Mouse (Mus musculus) c-Kit-negative CD71-positive TER-119-positive erythroid progenitor cells, embryonic 14.5 days (primary cell): Measurements from ENCODE around the gene Gtf2a1l.

Source experiments
- DNase-seq: peaks from one replicate; pipeline ENCODE4 v3.0.0-alpha.2; 2013; ENCODE audit warnings: low read depth, low spot score

Gene Gtf2a1l

DNA sequence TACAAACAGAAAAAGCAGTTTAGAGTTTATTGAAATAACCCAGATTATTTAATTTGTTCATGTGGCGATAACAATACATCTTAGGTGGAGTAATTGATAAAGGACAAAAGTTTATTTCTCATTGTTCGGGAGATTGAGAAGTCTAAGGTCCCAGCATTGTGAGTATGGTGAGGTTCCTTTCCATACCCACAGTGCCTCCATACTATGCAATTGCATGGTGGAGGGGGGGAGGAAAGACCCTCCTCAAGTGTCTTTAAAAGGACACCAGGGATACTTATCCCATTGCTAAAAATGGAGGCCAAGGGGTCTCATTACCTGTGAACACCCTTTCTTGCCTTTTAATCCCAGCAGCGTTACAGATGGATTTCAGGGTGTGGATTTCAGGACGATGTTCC, 15.1 kb upstream of the Gtf2a1l start:
- no peak for DNase-seq

GRCm38 (mm10) chr17:88658510-88658909, 9.9 kb upstream of the Gtf2a1l start:
- DNase-seq: no peak

- no peak for DNase-seq
Observed at GRCm38 (mm10) chr17:88666076-88666475, 2.4 kb upstream of the Gtf2a1l start.

DNA sequence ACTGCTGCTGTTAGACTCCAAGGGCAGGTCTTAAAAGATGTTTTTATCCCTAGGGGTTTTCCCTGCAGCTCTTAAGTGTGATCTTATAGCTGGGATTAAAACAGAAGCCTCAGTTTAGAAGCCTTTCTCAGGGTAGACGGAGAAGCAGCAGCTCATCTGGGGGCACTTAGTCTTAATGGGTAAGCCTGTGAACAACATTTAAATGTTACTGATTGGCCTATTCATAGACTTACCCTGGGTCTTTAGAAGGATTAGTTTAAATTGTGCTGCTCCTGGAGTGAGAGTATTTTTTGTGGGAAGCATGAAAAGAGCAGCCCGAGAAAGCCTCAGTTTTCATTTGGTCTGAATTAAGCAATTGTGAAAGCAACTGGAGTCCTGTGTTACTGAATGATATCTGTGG, 1.5 kb downstream of the Gtf2a1l start:
- no peak for DNase-seq

GRCm38 (mm10) chr17:88670800-88671199, 2.3 kb downstream of the Gtf2a1l start:
- no peak for DNase-seq

DNA sequence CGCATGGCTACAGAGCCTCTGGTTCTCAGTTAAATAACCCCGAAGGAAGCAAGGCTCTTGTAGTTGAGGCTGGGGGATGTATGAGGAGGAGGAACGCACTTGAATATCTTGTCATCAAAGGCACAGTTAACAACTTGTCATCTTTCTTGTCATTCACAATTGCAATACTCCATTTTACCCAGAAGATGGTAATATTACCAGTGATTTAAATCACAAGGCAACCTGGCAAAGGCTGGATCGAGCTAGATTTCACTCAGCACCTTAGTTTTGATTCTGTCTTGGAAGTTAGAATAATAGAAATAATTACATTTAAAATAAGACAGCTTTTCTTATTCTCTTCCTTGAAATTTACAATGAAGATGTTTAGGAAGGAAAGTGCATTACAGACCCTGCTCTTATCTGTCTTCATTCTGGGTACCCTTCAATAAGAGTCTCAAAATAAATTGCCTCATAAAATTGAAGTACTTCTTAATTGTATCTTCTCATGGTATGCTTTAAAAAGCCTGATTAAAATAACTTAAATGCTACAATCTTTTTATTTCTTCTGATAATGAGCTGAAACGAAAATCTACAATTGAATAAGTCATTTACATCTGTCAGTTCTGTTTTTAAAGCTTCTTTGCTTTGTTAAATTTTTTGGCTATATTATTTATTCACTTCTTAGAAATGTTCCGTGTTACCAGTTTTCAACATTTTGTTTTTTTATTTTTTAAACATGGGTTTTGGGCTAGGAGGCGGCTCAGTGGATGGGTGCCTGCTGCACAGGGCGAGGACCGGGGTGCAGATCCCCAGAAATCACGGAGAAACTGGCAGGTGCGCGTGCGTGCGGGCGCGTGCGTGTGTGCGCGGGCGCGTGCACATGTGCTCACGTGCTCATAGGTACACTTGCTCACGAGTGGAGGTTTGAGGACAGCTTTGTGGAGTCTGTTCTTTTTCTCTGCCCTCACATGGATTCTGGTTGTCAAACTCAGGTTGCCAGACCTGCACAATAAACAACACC, 7.2 kb downstream of the Gtf2a1l start:
- no peak for DNase-seq

DNA sequence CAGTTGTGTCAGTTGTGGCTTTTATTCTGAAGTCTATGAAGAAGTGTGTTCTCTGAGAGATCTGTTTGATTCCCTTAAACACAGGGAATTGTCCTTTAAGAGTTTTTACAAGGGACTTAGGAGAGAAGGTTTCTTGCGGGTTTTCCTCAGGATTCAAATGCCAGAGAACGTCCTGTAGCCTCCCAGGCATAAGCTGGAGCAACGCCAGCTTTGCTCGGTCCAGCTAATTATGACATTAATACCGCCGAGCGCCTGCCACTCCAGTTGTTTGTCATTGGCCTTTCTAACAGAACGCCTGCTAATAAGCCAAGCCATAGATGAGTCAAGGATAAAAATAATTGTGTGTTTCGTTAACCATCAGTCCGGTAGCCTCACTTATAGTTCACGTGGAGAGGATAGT, 19.8 kb downstream of the Gtf2a1l start:
- DNase-seq: no peak

DNA sequence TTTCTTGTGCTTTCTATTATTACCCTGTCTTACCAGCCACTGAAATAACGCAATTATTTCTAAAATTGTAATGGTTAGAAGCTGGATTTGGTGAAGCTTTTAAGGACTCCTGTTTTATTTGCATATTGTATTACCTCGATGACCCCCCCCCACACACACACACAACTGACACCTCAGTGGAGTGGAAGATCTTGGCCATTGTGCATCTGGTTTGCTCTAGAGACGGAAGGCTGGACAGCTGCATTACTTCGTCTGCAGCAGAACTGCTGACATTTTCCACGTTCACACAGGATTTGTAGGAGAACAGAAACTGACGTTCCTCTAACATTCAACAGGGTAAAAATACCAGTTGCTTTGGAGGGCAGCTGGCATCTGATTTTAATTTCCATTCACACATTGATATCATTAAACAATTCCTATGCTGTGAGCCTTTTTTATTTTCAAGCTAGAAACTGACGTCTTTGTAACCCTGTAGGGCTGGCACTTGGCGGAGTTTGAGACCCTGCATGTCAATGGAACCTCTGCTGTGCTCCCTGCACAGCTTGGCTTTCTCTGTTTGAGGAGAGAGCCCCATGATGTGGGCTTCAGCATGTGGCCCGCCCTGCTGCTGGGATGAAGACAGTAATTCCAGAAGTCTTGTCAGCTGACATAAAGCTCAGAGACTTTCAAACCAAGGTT, 28.3 kb downstream of the Gtf2a1l start:
- DNase-seq: no peak

GRCm38 (mm10) chr17:88700901-88701300, 32.4 kb downstream of the Gtf2a1l start:
- no peak for DNase-seq

GRCm38 (mm10) chr17:88702345-88702744, 33.9 kb downstream of the Gtf2a1l start:
- no peak for DNase-seq

- DNase-seq: no peak
Observed at GRCm38 (mm10) chr17:88703112-88703511, 34.7 kb downstream of the Gtf2a1l start.

DNA sequence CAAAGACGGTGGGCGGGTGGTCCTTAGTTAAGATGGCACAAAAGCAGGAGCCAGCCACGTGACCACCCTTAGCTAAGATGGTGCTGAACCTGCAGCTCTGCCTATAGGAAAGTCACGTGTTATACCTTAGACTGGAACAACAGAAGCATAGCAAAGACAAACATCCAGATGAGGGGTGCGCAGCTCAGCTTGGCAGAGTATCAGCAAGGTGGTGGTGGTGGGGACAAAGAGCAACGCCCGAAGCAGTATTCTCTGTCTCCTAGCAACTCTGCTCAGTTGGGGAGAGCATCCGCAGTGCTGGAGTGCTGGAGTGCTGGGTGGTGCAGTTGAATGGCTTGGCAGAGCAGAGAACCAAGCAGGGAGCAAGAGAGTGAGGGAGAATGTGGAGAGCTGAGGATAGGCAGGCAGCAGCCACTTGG, 37.8 kb downstream of the Gtf2a1l start:
- no peak for DNase-seq

DNA sequence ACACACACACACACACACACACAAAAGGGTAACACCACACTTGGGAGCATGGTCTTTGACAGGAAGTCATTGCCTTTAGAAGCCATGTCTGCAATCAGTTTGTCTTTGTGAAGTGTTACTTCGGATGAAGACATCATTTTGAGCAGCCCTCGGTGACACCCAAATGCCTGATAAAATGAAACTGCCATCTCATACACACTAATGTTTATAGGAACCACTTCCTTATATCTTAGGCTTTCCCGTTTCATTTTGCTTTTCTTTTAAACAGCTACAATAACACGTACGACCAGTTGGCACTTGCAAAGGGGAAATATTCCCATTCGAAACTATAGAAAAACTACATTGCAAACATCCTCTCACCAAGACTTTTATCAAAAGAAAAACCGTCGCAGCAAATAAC, 81.2 kb downstream of the Gtf2a1l start:
- no peak for DNase-seq

DNA sequence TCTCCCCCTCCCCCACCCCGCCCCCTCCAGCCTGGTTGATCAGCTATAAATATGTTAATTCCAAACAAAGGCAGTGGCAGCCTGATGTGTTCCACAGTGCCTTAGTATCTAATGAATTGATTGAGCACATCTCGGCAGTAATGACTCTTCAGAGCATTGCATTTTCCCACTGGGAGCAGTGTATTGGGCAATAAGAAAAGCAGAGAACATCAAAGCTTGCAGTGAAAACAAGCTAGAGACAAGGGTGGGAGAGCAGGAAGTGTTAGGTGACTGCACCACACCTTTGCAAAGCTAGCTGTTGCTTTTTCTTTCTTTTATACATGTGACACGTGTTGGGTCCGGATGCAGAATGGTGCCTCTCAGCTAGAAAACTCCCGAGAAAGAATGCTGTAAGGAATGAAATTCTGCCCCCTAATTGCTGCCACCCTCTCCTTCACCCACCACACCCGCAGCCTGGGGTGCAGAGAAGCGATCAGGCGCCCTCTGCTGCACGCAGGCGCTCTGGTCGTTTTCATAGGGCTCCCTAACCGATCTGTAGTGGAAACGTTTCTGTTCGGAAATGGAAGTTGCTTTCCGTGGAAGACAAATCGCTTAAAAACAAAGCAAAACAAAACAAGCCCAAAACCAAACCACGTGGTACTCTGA, 84.5 kb downstream of the Gtf2a1l start:
- DNase-seq: no peak

DNA sequence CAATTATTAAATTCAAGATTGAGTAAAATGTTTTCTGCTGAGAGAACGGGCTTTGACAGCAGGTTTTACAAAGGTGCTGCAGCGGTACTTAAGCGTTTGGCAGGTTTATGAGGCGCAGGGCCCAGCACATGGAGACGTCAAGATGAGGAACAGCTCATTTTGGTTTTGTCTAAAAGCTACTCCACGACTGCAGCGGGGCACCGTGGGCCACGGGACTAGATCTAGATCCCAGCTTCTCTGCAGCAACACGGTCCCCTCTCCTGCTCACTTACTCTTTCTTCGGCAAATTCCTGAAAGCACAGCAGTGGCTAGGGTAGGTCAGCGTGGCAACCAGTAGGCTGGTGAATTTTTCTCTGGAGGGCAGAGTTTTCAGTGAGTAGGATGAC, 85.0 kb downstream of the Gtf2a1l start:
- no peak for DNase-seq

DNA sequence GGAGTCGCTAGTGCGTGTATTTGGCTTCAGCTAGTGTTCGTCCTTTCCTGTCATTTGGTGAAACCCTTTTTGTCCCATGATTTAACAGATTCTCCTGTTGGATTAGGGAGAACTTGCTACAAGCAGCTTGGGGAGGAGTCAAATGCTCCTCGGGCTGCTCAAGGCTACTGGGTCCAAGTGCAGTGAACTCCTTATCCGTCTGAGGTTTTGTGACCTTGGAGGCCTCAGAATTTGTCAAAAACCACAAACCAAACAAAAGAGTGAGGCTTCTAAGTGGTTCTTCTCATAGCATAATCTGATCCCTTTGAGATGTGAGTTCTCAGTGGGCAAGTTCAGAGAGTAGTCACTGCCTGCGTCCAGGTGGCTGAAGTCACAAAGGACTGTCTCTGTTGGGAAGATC, 87.3 kb downstream of the Gtf2a1l start:
- no peak for DNase-seq

GRCm38 (mm10) chr17:88758003-88758437, 89.6 kb downstream of the Gtf2a1l start:
- DNase-seq: no peak

- DNase-seq: no peak
Observed at GRCm38 (mm10) chr17:88763396-88764135, 95.1 kb downstream of the Gtf2a1l start.

DNA sequence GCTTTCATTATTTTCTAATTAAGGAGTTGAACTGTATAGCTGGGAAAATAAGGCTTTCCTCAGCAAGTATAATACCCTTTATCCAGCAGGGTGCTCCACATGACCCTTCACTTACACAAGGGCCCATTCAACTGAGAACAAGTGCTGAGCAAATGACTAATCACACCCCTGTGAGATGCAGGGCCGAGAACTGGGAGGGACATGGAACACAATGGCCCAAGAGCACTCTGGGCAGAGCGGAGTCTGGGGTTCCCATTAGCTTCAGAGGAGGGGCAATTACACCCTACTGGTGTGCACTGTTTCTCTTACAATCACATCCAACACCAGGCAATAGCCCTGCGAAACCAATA, 95.7 kb downstream of the Gtf2a1l start:
- no peak for DNase-seq
